Mouse (Mus musculus) embryonic fibroblast, embryonic 13.5 days (primary cell): Measurements from ENCODE around the gene Sugp1.

ENCODE experiments used
- CTCF ChIP-seq: IDR thresholded peaks from 2 replicates; pipeline ENCODE4 v1.5.1; 2011; ENCODE audit warnings: mild to moderate bottlenecking, control low read depth, low read length, moderate library complexity, borderline replicate concordance; ENCODE audit not compliant: insufficient read depth
- POLR2A ChIP-seq: IDR thresholded peaks from 2 replicates; pipeline ENCODE4 v1.6.1; 2011; ENCODE audit warnings: low read depth, mild to moderate bottlenecking, control low read depth, low read length, moderate library complexity

GRCm38 (mm10) chr8:70120667-70121066 lies 78.1 kb downstream of the Sugp1 start, which contains the start of gene Ncan:
- TF ChIP-seq CTCF (no peak), POLR2A (no peak)
